ENCODE assay signal across 23 mouse cellular contexts in genomic region chr19:28448811-28449210, GRCm38 (mm10).
A peak's percentile ranks its signal among the peaks of the same experiment; 100 is the strongest.
DNase-seq lines count a peak whose midpoint lies in the region; ATAC-seq and TF ChIP-seq lines count a peak whose summit lies in the region.
"Had no signal": no experiment of that assay in that cellular context is flagged by ENCODE, and none has a peak within 500 bp of the region (broad histone marks: within the 10 kb centered on the region; RNA-seq: fewer than 3 reads in every experiment).

No protein-coding gene starts in this region.

- TF ChIP-seq POLR2A in embryonic fibroblast, embryonic 13.5 days (IDR thresholded peaks at IDR 0.05; ENCODE audit: low read depth, low read length), result no peak

- WGBS in intestine, embryonic 16.5 days, result 68% methylated on average over 4 of the region's 4 CpGs
- WGBS in intestine, postnatal 0 days, result 70% methylated on average over 4 of the region's 4 CpGs
- 69% methylated on average over 4 of the region's 4 CpGs for WGBS in limb, embryonic 10.5 days

- no peaks in the 10 kb centered on the region for H3K9me3 ChIP-seq in intestine, embryonic 16.5 days (ENCODE audit: control insufficient read depth, low read length)
- H3K9me3 ChIP-seq in intestine, postnatal 0 days (ENCODE audit: control insufficient read depth), result no peaks in the 10 kb centered on the region
- H3K9me3 ChIP-seq in limb, embryonic 10.5 days (replicated peaks), result no peaks in the 10 kb centered on the region
- H3K9me3 ChIP-seq: forebrain, embryonic 12.5 days; heart, embryonic 15.5 days had no signal

- no peak for TF ChIP-seq CTCF in intestine, postnatal 0 days (IDR thresholded peaks at IDR 0.05; ENCODE audit: low read depth)
- no peak for TF ChIP-seq CTCF in embryonic fibroblast, embryonic 13.5 days (IDR thresholded peaks at IDR 0.05; ENCODE audit: borderline replicate concordance, insufficient read depth, low read length)

- H3K4me2 ChIP-seq in intestine, embryonic 16.5 days (ENCODE audit: low read depth, low read length), result no peak overlapping the region
- H3K4me2 ChIP-seq in intestine, postnatal 0 days (replicated peaks; ENCODE audit: low read depth), result no peak overlapping the region
- H3K4me2 ChIP-seq: forebrain, embryonic 12.5 days; heart, embryonic 11.5 days; heart, embryonic 15.5 days; hindbrain, embryonic 14.5 days had no signal

- DNase-seq in 3T3-L1 (ENCODE audit: low read depth, low spot score) (peak; percentile 71), MN1 (ENCODE audit: low spot score) (no peak)
- DNase-seq in limb, embryonic 10.5 days (ENCODE audit: low spot score), result no peak
- no peak for DNase-seq in left cerebral cortex, postnatal 14 days (ENCODE audit: low spot score in 2 of 2)
- DNase-seq in gastrocnemius, postnatal 36 days, result no peak
- DNase-seq: adrenal gland, postnatal 10 days; cerebellum, adult 11 months; cerebellum, adult 8-10 months; cerebellum, postnatal 14 days; embryo, embryonic 11 days; gastrocnemius, postnatal 25 days; heart, adult 2 months; heart, postnatal 14 days; kidney, adult 18-20 months had no signal

- peak; percentile 46 for ATAC-seq in intestine, embryonic 16.5 days
- ATAC-seq in intestine, postnatal 0 days, result no peak
- ATAC-seq: forebrain, embryonic 16.5 days had no signal

- peaks cover 4% of the 10 kb centered on the region; the same call in 1 of the 2 replicates for H3K4me1 ChIP-seq in intestine, embryonic 16.5 days (ENCODE audit: control insufficient read depth, insufficient read depth, low read length)
- H3K4me1 ChIP-seq in intestine, postnatal 0 days (replicated peaks; ENCODE audit: control insufficient read depth, insufficient read depth, low read length), result no peaks in the 10 kb centered on the region
- peaks cover 2% of the 10 kb centered on the region for H3K4me1 ChIP-seq in embryonic fibroblast, embryonic 13.5 days (ENCODE audit: control insufficient read depth, insufficient read depth, low read length)
- peaks cover 48% of the 10 kb centered on the region for H3K4me1 ChIP-seq in limb, embryonic 10.5 days

- intact Hi-C loops in left cerebral cortex, postnatal 14 days (cut with DNase I), result no loop called here
- intact Hi-C loops in gastrocnemius, postnatal 36 days (cut with DNase I), result no loop called here

- no peak overlapping the region for H3K9ac ChIP-seq in intestine, embryonic 16.5 days (ENCODE audit: low read depth, low read length)
- no peak overlapping the region for H3K9ac ChIP-seq in intestine, postnatal 0 days (ENCODE audit: low read depth, low read length)
- H3K9ac ChIP-seq: forebrain, embryonic 12.5 days; heart, embryonic 15.5 days; hindbrain, embryonic 14.5 days had no signal

- H3K27ac ChIP-seq in intestine, embryonic 16.5 days (ENCODE audit: low read length), result no peak overlapping the region
- no peak overlapping the region for H3K27ac ChIP-seq in intestine, postnatal 0 days (ENCODE audit: low read depth, low read length)
- peak overlapping the region; percentile 74 for H3K27ac ChIP-seq in embryonic fibroblast, embryonic 13.5 days (ENCODE audit: insufficient read depth, low read length)
- peak overlapping the region; percentile 61 for H3K27ac ChIP-seq in limb, embryonic 10.5 days
- H3K27ac ChIP-seq: forebrain, embryonic 12.5 days; heart, adult 2 months; heart, embryonic 15.5 days; hindbrain, embryonic 14.5 days had no signal

- H3K4me3 ChIP-seq in intestine, embryonic 16.5 days (ENCODE audit: low read length), result no peak overlapping the region
- no peak overlapping the region for H3K4me3 ChIP-seq in intestine, postnatal 0 days (ENCODE audit: low read depth, low read length)
- no peak overlapping the region for H3K4me3 ChIP-seq in embryonic fibroblast, embryonic 13.5 days (ENCODE audit: insufficient read depth, low read length)
- H3K4me3 ChIP-seq in limb, embryonic 10.5 days, result no peak overlapping the region
- H3K4me3 ChIP-seq: erythroblast, embryonic 14.5 days; forebrain, embryonic 12.5 days; heart, adult 2 months; heart, embryonic 15.5 days had no signal

- H3K27me3 ChIP-seq in intestine, embryonic 16.5 days (replicated peaks; ENCODE audit: control insufficient read depth, insufficient read depth, low read length), result no peaks in the 10 kb centered on the region
- no peaks in the 10 kb centered on the region for H3K27me3 ChIP-seq in intestine, postnatal 0 days (replicated peaks; ENCODE audit: control insufficient read depth, insufficient read depth, low read length)
- H3K27me3 ChIP-seq in limb, embryonic 10.5 days (ENCODE audit: low read depth, poor library complexity, severe bottlenecking), result no peaks in the 10 kb centered on the region
- H3K27me3 ChIP-seq: forebrain, embryonic 12.5 days; heart, embryonic 15.5 days had no signal

- no peaks in the 10 kb centered on the region for H3K36me3 ChIP-seq in intestine, embryonic 16.5 days (ENCODE audit: control insufficient read depth, insufficient read depth, low read length)
- H3K36me3 ChIP-seq in intestine, postnatal 0 days (ENCODE audit: control insufficient read depth, insufficient read depth), result no peaks in the 10 kb centered on the region
- H3K36me3 ChIP-seq in limb, embryonic 10.5 days, result no peaks in the 10 kb centered on the region
- H3K36me3 ChIP-seq: forebrain, embryonic 12.5 days; heart, embryonic 15.5 days had no signal

Comparison
In these comparisons a context has a peak if more than half of its experiments do, and no peak if none do; other contexts are left out.
1. H3K27ac ChIP-seq: peak in embryonic fibroblast, embryonic 13.5 days (single experiment) and limb, embryonic 10.5 days (single experiment); none in intestine, embryonic 16.5 days (single experiment) and intestine, postnatal 0 days (single experiment).